Comparison of ENCODE assay signal across 34 mouse cellular contexts in the genomic region with DNA sequence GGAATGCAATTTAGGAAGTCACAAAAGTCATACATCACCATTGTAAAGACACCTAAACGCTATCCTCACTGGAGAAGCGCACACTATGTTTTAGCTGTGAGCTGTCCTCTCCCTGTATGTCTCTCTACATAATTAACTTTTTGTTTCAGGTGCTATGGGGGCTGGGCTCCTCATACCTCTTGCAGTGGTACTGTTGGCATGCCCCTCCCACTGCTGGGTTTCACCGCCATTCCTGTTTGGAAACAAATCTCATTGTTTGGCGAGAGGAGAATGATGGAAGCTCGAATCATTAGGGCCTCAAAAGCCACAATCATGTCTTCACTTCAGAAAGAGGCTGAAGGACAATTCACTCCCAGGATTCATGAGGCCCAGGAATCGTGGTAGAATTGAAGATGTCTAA. TPM values are rescaled to one million over a fixed set of nuclear protein-coding genes. Genes with fewer than 3 reads are reported as not detected.
"Had no signal": no experiment of that assay in that cellular context is flagged by ENCODE, and none has a peak within 500 bp of the region (broad histone marks: within the 10 kb centered on the region; RNA-seq: fewer than 3 reads in every experiment).

No protein-coding gene starts in this region.

- H3K9ac ChIP-seq: heart, embryonic 12.5 days; heart, embryonic 13.5 days; heart, embryonic 15.5 days; hindbrain, embryonic 12.5 days; hindbrain, embryonic 13.5 days; hindbrain, embryonic 14.5 days; hindbrain, embryonic 15.5 days; intestine, embryonic 15.5 days; kidney, embryonic 15.5 days had no signal

- H3K9me3 ChIP-seq: heart, embryonic 12.5 days; heart, embryonic 13.5 days; heart, embryonic 15.5 days; hindbrain, embryonic 10.5 days; hindbrain, embryonic 12.5 days; hindbrain, embryonic 13.5 days; hindbrain, embryonic 15.5 days; intestine, embryonic 15.5 days; kidney, embryonic 15.5 days had no signal

- H3K4me1 ChIP-seq: heart, embryonic 12.5 days; heart, embryonic 13.5 days; heart, embryonic 15.5 days; hindbrain, embryonic 10.5 days; intestine, embryonic 15.5 days; kidney, embryonic 15.5 days had no signal

- H3K36me3 ChIP-seq: heart, embryonic 12.5 days; heart, embryonic 13.5 days; heart, embryonic 15.5 days; hindbrain, embryonic 10.5 days; hindbrain, embryonic 12.5 days; hindbrain, embryonic 13.5 days; hindbrain, embryonic 15.5 days; intestine, embryonic 15.5 days; kidney, embryonic 15.5 days had no signal

- H3K27ac ChIP-seq: heart, embryonic 13.5 days; heart, embryonic 15.5 days; hindbrain, embryonic 10.5 days; hindbrain, embryonic 12.5 days; hindbrain, embryonic 13.5 days; hindbrain, embryonic 14.5 days; hindbrain, embryonic 15.5 days; hindbrain, postnatal 0 days; intestine, embryonic 15.5 days; kidney, embryonic 15.5 days; kidney, postnatal 0 days; layer of hippocampus, adult 2 months; left cerebral cortex, adult 2 months had no signal

- DNase-seq: heart, postnatal 10 days; heart, postnatal 14 days; heart, postnatal 36 days; kidney, adult 11 months; kidney, adult 18-20 months; kidney, adult 2 months; kidney, adult 8-10 months; kidney, adult 9 months; kidney, postnatal 10 days; kidney, postnatal 14 days; kidney, postnatal 25 days; kidney, postnatal 36 days; kidney, postnatal 4 days; layer of hippocampus, adult 9-11 months; layer of hippocampus, postnatal 36 days had no signal

- H3K4me2 ChIP-seq: heart, embryonic 12.5 days; heart, embryonic 13.5 days; heart, embryonic 15.5 days; hindbrain, embryonic 12.5 days; hindbrain, embryonic 13.5 days; hindbrain, embryonic 14.5 days; hindbrain, embryonic 15.5 days; intestine, embryonic 15.5 days; kidney, embryonic 15.5 days had no signal

- H3K27me3 ChIP-seq: hindbrain, embryonic 15.5 days; intestine, embryonic 15.5 days had no signal

- ATAC-seq: hindbrain, embryonic 16.5 days; hindbrain, postnatal 0 days; inflammation-experienced regulatory T-cells, adult 6 months; intestine, embryonic 15.5 days; intestine, embryonic 16.5 days; intestine, postnatal 0 days had no signal

- H3K4me3 ChIP-seq: heart, embryonic 12.5 days; heart, embryonic 13.5 days; heart, embryonic 15.5 days; hindbrain, embryonic 10.5 days; hindbrain, embryonic 12.5 days; hindbrain, embryonic 13.5 days; hindbrain, embryonic 15.5 days; intestine, embryonic 15.5 days; kidney, embryonic 15.5 days; layer of hippocampus, adult 2 months; left cerebral cortex, adult 2 months had no signal

RNA-seq across cellular contexts. Expression of a gene that starts 59.0 kb away (rescaled TPM):
- total RNA-seq: hematopoietic stem cell, adult 5-6 weeks; left cerebral cortex, adult 2 months had no signal
